Mouse (Mus musculus): Measurements from ENCODE around the gene Fam76b. TPM values are rescaled to one million over a fixed set of nuclear protein-coding genes. Genes with fewer than 3 reads are reported as not detected.

Gene Fam76b
- total RNA-seq, 2 experiments from 2014 or later, result 16.7 to 17.5 TPM

GRCm38 (mm10) chr9:13856247-13856646 lies 28.7 kb downstream of the Fam76b start:
- no peak for DNase-seq (ENCODE audit: low spot score in 2 of 2)
- intact Hi-C loops (cut with DNase I), result no loop called here

- no peak for DNase-seq (ENCODE audit: low spot score in 2 of 2)
- intact Hi-C loops (cut with DNase I), result no loop called here
Measured at GRCm38 (mm10) chr9:13856777-13857176, 29.3 kb downstream of the Fam76b start.

- DNase-seq (ENCODE audit: low spot score in 2 of 2), result no peak
- intact Hi-C loops (cut with DNase I), result no loop called here
Measured at GRCm38 (mm10) chr9:13867646-13868045, 40.1 kb downstream of the Fam76b start.

- intact Hi-C loops (cut with DNase I), result loop anchor here (5.0 kb wide), 1 partner anchor 471 kb away; no protein-coding TSS in a partner anchor
- DNase-seq (ENCODE audit: low spot score in 2 of 2), result no peak
Measured at GRCm38 (mm10) chr9:13871631-13872030, 44.1 kb downstream of the Fam76b start.

GRCm38 (mm10) chr9:13874359-13874758 lies 46.8 kb downstream of the Fam76b start:
- intact Hi-C loops (cut with DNase I), result loop anchor here (5.0 kb wide), 1 partner anchor 468 kb away; no protein-coding TSS in a partner anchor

GRCm38 (mm10) chr9:13875340-13875739 lies 47.8 kb downstream of the Fam76b start:
- intact Hi-C loops (cut with DNase I), result no loop called here
- no peak for DNase-seq (ENCODE audit: low spot score in 2 of 2)

More at GRCm38 (mm10) chr9:13874359-13874758, 46.8 kb downstream of the Fam76b start:
- DNase-seq (ENCODE audit: low spot score in 2 of 2), result no peak

GRCm38 (mm10) chr9:13880761-13881160 lies 53.2 kb downstream of the Fam76b start:
- DNase-seq (ENCODE audit: low spot score in 2 of 2), result no peak
- intact Hi-C loops (cut with DNase I), result no loop called here

GRCm38 (mm10) chr9:13882478-13882877 lies 55.0 kb downstream of the Fam76b start:
- DNase-seq (ENCODE audit: low spot score in 2 of 2), result no peak
- intact Hi-C loops (cut with DNase I), result no loop called here

GRCm38 (mm10) chr9:13888981-13889380 lies 61.5 kb downstream of the Fam76b start:
- DNase-seq (ENCODE audit: low spot score in 2 of 2), result no peak
- intact Hi-C loops (cut with DNase I), result loop anchor here (1.0 kb wide), 1 partner anchor 453 kb away; no protein-coding TSS in a partner anchor

- intact Hi-C loops (cut with DNase I), result loop anchor here (1.0 kb wide), 1 partner anchor 453 kb away; no protein-coding TSS in a partner anchor
- peak; percentile 75 to 77 for DNase-seq (ENCODE audit: low spot score in 2 of 2)
Measured at GRCm38 (mm10) chr9:13889657-13890056, 62.1 kb downstream of the Fam76b start.

GRCm38 (mm10) chr9:13890171-13890570 lies 62.7 kb downstream of the Fam76b start:
- no peak for DNase-seq (ENCODE audit: low spot score in 2 of 2)
- intact Hi-C loops (cut with DNase I), result no loop called here

- intact Hi-C loops (cut with DNase I), result no loop called here
- no peak for DNase-seq (ENCODE audit: low spot score in 2 of 2)
Measured at GRCm38 (mm10) chr9:13891888-13892287, 64.4 kb downstream of the Fam76b start.

- intact Hi-C loops (cut with DNase I), result no loop called here
Measured at GRCm38 (mm10) chr9:13893044-13893443, 65.5 kb downstream of the Fam76b start.

GRCm38 (mm10) chr9:13894491-13894890 lies 67.0 kb downstream of the Fam76b start:
- peak; percentile 41 to 87 for DNase-seq (ENCODE audit: low spot score in 2 of 2)
- intact Hi-C loops (cut with DNase I), result loop anchor here (2.0 kb wide), 1 partner anchor 382 kb away; no protein-coding TSS in a partner anchor

More at GRCm38 (mm10) chr9:13893044-13893443, 65.5 kb downstream of the Fam76b start:
- DNase-seq (ENCODE audit: low spot score in 2 of 2), result no peak

GRCm38 (mm10) chr9:13894936-13895335 lies 67.4 kb downstream of the Fam76b start:
- no peak for DNase-seq (ENCODE audit: low spot score in 2 of 2)
- intact Hi-C loops (cut with DNase I), result loop anchor here (2.0 kb wide), 1 partner anchor 382 kb away; no protein-coding TSS in a partner anchor

GRCm38 (mm10) chr9:13896055-13896454 lies 68.5 kb downstream of the Fam76b start:
- intact Hi-C loops (cut with DNase I), result no loop called here
- peak; percentile 60 to 85 for DNase-seq (ENCODE audit: low spot score in 2 of 2)

- peak; percentile 76 to 89 for DNase-seq (ENCODE audit: low spot score in 2 of 2)
- intact Hi-C loops (cut with DNase I), result loop anchor here (1.0 kb wide), 1 partner anchor 192 kb away; no protein-coding TSS in a partner anchor
Measured at GRCm38 (mm10) chr9:13898510-13899305, 71.2 kb downstream of the Fam76b start.

GRCm38 (mm10) chr9:13902030-13902429 lies 74.5 kb downstream of the Fam76b start:
- DNase-seq (ENCODE audit: low spot score in 2 of 2), result no peak
- intact Hi-C loops (cut with DNase I), result no loop called here

- intact Hi-C loops (cut with DNase I), result no loop called here
- DNase-seq (ENCODE audit: low spot score in 2 of 2), result no peak
Measured at GRCm38 (mm10) chr9:13904091-13904779, 76.7 kb downstream of the Fam76b start.

Data from left cerebral cortex, postnatal 25 days (tissue).